Mouse (Mus musculus) spleen, embryonic (tissue): ENCODE results near the gene Trp53i13.

Experiments used
- CTCF ChIA-PET: fragments of 350-600 bp; sonication (Branson Sonifier 250); formaldehyde crosslinking; loops from one replicate; lab custom pipeline; 2022; lab: Charles Lee

Trp53i13 gene

GRCm38 (mm10) chr11:77508068-77509021 lies 7.4 kb downstream of the Trp53i13 start:
- CTCF ChIA-PET, result interaction anchor here (0.6 to 1.3 kb wide), 2 partner anchors 34 to 122 kb away, joined by 3 to 4 read pairs; no protein-coding TSS in a partner anchor

GRCm38 (mm10) chr11:77507426-77507825 lies 8.4 kb downstream of the Trp53i13 start:
- CTCF ChIA-PET, result interaction anchor here (0.5 to 1.0 kb wide), 3 partner anchors 14 to 172 kb away, joined by 3 to 4 read pairs (median 4); no protein-coding TSS in a partner anchor

- CTCF ChIA-PET, result interaction anchor here (0.5 to 1.0 kb wide), 2 partner anchors 14 to 172 kb away, joined by 4 read pairs; no protein-coding TSS in a partner anchor
Measured at GRCm38 (mm10) chr11:77506941-77507340, 8.8 kb downstream of the Trp53i13 start.

- CTCF ChIA-PET, result no interaction called here
Measured at GRCm38 (mm10) chr11:77506273-77506672, 9.5 kb downstream of the Trp53i13 start.

GRCm38 (mm10) chr11:77505291-77505980 lies 10.3 kb downstream of the Trp53i13 start:
- CTCF ChIA-PET, result interaction anchor here (0.6 to 1.2 kb wide), 2 partner anchors 35 to 124 kb away, joined by 4 to 5 read pairs; no protein-coding TSS in a partner anchor

GRCm38 (mm10) chr11:77504377-77504776 lies 11.4 kb downstream of the Trp53i13 start:
- CTCF ChIA-PET, result interaction anchor here (1.2 kb wide), 1 partner anchor 125 kb away, joined by 5 read pairs; no protein-coding TSS in a partner anchor

- CTCF ChIA-PET, result interaction anchor here (0.8 kb wide), 1 partner anchor 36 kb away, joined by 3 read pairs; no protein-coding TSS in a partner anchor
Measured at GRCm38 (mm10) chr11:77503511-77503910, 12.3 kb downstream of the Trp53i13 start.

GRCm38 (mm10) chr11:77502481-77502880 lies 13.3 kb downstream of the Trp53i13 start:
- CTCF ChIA-PET, result no interaction called here

GRCm38 (mm10) chr11:77501971-77502370 lies 13.8 kb downstream of the Trp53i13 start:
- CTCF ChIA-PET, result interaction anchor here (0.5 kb wide), 1 partner anchor 465 kb away, joined by 3 read pairs; no protein-coding TSS in a partner anchor

- CTCF ChIA-PET, result no interaction called here
Measured at GRCm38 (mm10) chr11:77501392-77501791, 14.4 kb downstream of the Trp53i13 start.

- CTCF ChIA-PET, result interaction anchor here (0.5 kb wide), 1 partner anchor 189 kb away, joined by 6 read pairs; no protein-coding TSS in a partner anchor
Measured at GRCm38 (mm10) chr11:77500361-77501325, 15.1 kb downstream of the Trp53i13 start.

- CTCF ChIA-PET, result interaction anchor here (0.6 to 0.7 kb wide), 2 partner anchors 9 to 310 kb away, joined by 3 to 5 read pairs; no protein-coding TSS in a partner anchor
Measured at GRCm38 (mm10) chr11:77499354-77499753, 16.4 kb downstream of the Trp53i13 start.

- CTCF ChIA-PET, result interaction anchor here (0.7 kb wide), 1 partner anchor 311 kb away, joined by 5 read pairs; no protein-coding TSS in a partner anchor
Measured at GRCm38 (mm10) chr11:77498261-77499139, 17.3 kb downstream of the Trp53i13 start.

GRCm38 (mm10) chr11:77497851-77498250 lies 17.9 kb downstream of the Trp53i13 start:
- CTCF ChIA-PET, result no interaction called here

GRCm38 (mm10) chr11:77497341-77497756 lies 18.4 kb downstream of the Trp53i13 start:
- CTCF ChIA-PET, result no interaction called here

- CTCF ChIA-PET, result interaction anchor here (0.7 kb wide), 1 partner anchor 42 kb away, joined by 15 read pairs; no protein-coding TSS in a partner anchor
Measured at GRCm38 (mm10) chr11:77495507-77495906, 20.3 kb downstream of the Trp53i13 start.

- CTCF ChIA-PET, result no interaction called here
Measured at GRCm38 (mm10) chr11:77494782-77495181, 21.0 kb downstream of the Trp53i13 start.

- CTCF ChIA-PET, result no interaction called here
Measured at GRCm38 (mm10) chr11:77494344-77494676, 21.5 kb downstream of the Trp53i13 start.
